9 mouse cellular contexts compared by ENCODE assay signal in genomic region chr3:89539740-89540370, GRCm38 (mm10). TPM values are rescaled to one million over a fixed set of nuclear protein-coding genes. Genes with fewer than 3 reads are reported as not detected.
A peak's percentile ranks its signal among the peaks of the same experiment; 100 is the strongest.
DNase-seq lines count a peak whose midpoint lies in the region; ATAC-seq and TF ChIP-seq lines count a peak whose summit lies in the region.
"Had no signal": no experiment of that assay in that cellular context is flagged by ENCODE, and none has a peak within 500 bp of the region (broad histone marks: within the 10 kb centered on the region; RNA-seq: fewer than 3 reads in every experiment).

No protein-coding gene starts in this region.

- no peaks in the 10 kb centered on the region for H3K9me3 ChIP-seq in forebrain, embryonic 13.5 days (replicated peaks)
- no peaks in the 10 kb centered on the region for H3K9me3 ChIP-seq in forebrain, embryonic 11.5 days (ENCODE audit: control insufficient read depth, low read length)
- H3K9me3 ChIP-seq in midbrain, embryonic 14.5 days (ENCODE audit: control insufficient read depth, low read length) = no peaks in the 10 kb centered on the region
- no peaks in the 10 kb centered on the region for H3K9me3 ChIP-seq in midbrain, embryonic 10.5 days (replicated peaks)

- H3K36me3 ChIP-seq in forebrain, embryonic 13.5 days (ENCODE audit: poor library complexity, severe bottlenecking) = no peaks in the 10 kb centered on the region
- no peaks in the 10 kb centered on the region for H3K36me3 ChIP-seq in forebrain, embryonic 11.5 days (ENCODE audit: control insufficient read depth, insufficient read depth, low read length)
- no peaks in the 10 kb centered on the region for H3K36me3 ChIP-seq in midbrain, embryonic 14.5 days (ENCODE audit: control insufficient read depth, insufficient read depth, low read length)
- no peaks in the 10 kb centered on the region for H3K36me3 ChIP-seq in midbrain, embryonic 10.5 days

- H3K9ac ChIP-seq in forebrain, embryonic 13.5 days = no peak overlapping the region
- no peak overlapping the region for H3K9ac ChIP-seq in forebrain, embryonic 11.5 days (ENCODE audit: low read length)
- no peak overlapping the region for H3K9ac ChIP-seq in midbrain, embryonic 14.5 days (replicated peaks; ENCODE audit: low read length)

- H3K4me2 ChIP-seq in forebrain, embryonic 13.5 days = no peak overlapping the region
- no peak overlapping the region for H3K4me2 ChIP-seq in forebrain, embryonic 11.5 days (ENCODE audit: low read depth, low read length, severe bottlenecking)
- H3K4me2 ChIP-seq in midbrain, embryonic 14.5 days (ENCODE audit: low read length) = no peak overlapping the region

- peak overlapping the region; percentile 86 for H3K27ac ChIP-seq in forebrain, embryonic 13.5 days
- H3K27ac ChIP-seq in forebrain, embryonic 11.5 days (ENCODE audit: low read depth, low read length) = no peak overlapping the region
- H3K27ac ChIP-seq in midbrain, embryonic 14.5 days (replicated peaks; ENCODE audit: low read depth, low read length) = 0 out of 2 replicates have a peak overlapping the region, but pooled peaks have one; percentile 5
- H3K27ac ChIP-seq in midbrain, embryonic 10.5 days (replicated peaks) = no peak overlapping the region
- no peak overlapping the region for H3K27ac ChIP-seq in gastrocnemius, adult 2 months

- peaks cover 31% of the 10 kb centered on the region for H3K4me1 ChIP-seq in forebrain, embryonic 13.5 days
- no peaks in the 10 kb centered on the region for H3K4me1 ChIP-seq in forebrain, embryonic 11.5 days (replicated peaks; ENCODE audit: control insufficient read depth, insufficient read depth, low read length)
- H3K4me1 ChIP-seq in midbrain, embryonic 14.5 days (ENCODE audit: control insufficient read depth, insufficient read depth, low read length) = peaks cover 5% of the 10 kb centered on the region
- no peaks in the 10 kb centered on the region for H3K4me1 ChIP-seq in midbrain, embryonic 10.5 days

- H3K27me3 ChIP-seq in forebrain, embryonic 13.5 days = no peaks in the 10 kb centered on the region
- no peaks in the 10 kb centered on the region for H3K27me3 ChIP-seq in forebrain, embryonic 11.5 days (ENCODE audit: control insufficient read depth, insufficient read depth, low read length)
- no peaks in the 10 kb centered on the region for H3K27me3 ChIP-seq in midbrain, embryonic 14.5 days (ENCODE audit: control insufficient read depth, insufficient read depth, low read length)
- H3K27me3 ChIP-seq in midbrain, embryonic 10.5 days (ENCODE audit: low read depth, poor library complexity, severe bottlenecking) = no peaks in the 10 kb centered on the region

- peak; percentile 90 for ATAC-seq in forebrain, embryonic 13.5 days
- ATAC-seq in forebrain, embryonic 11.5 days (replicated peaks; ENCODE audit: low FRiP score) = no peak
- ATAC-seq in midbrain, embryonic 14.5 days (ENCODE audit: low FRiP score, low TSS enrichment) = peak; percentile 37; the same call in 1 of the 2 replicates
- ATAC-seq in common myeloid progenitor, adult 5-6 weeks (replicated peaks; ENCODE audit: low read depth, poor library complexity, severe bottlenecking) = 0 out of 2 replicates have a peak, but pooled peaks have one; percentile 8

- H3K4me3 ChIP-seq in forebrain, embryonic 13.5 days = no peak overlapping the region
- H3K4me3 ChIP-seq in forebrain, embryonic 11.5 days (ENCODE audit: low read depth, low read length) = no peak overlapping the region
- no peak overlapping the region for H3K4me3 ChIP-seq in midbrain, embryonic 14.5 days (replicated peaks; ENCODE audit: low read depth, low read length)
- no peak overlapping the region for H3K4me3 ChIP-seq in midbrain, embryonic 10.5 days
- no peak overlapping the region for H3K4me3 ChIP-seq in gastrocnemius, adult 2 months

- TF ChIP-seq CTCF in gastrocnemius, adult 2 months (IDR thresholded peaks at IDR 0.05) = no peak

- no peak for DNase-seq in forebrain, embryonic 11.5 days (ENCODE audit: low spot score)
- peak; percentile 45 for DNase-seq in midbrain, embryonic 14.5 days
- no peak for DNase-seq in midbrain, embryonic 10.5 days (ENCODE audit: low spot score)
- peak; percentile 91 for DNase-seq in layer of hippocampus, postnatal 14 days (ENCODE audit: low spot score in 2 of 2)
- no peak for DNase-seq in liver
- DNase-seq in gastrocnemius, adult 2 months = no peak

- 64% methylated on average over 9 of the region's 9 CpGs for WGBS in forebrain, embryonic 13.5 days
- 85% methylated on average over 9 of the region's 9 CpGs for WGBS in forebrain, embryonic 11.5 days
- 64% methylated on average over 9 of the region's 9 CpGs for WGBS in midbrain, embryonic 14.5 days
- 82% methylated on average over 9 of the region's 9 CpGs for WGBS in midbrain, embryonic 10.5 days

- intact Hi-C loops in gastrocnemius, adult 2 months (cut with DNase I) = no loop called here

RNA-seq across cellular contexts. Expression of gene Kcnn3, which starts 19.9 kb away (rescaled TPM):
- 3.5 and 4.3 TPM in 2 replicates for polyA plus RNA-seq in forebrain, embryonic 13.5 days (2015; fragmentation: Nextera tagmentation; extraction: Ambion mirVana)
- 1.3 and 1.8 TPM in 2 replicates for polyA plus RNA-seq in forebrain, embryonic 11.5 days (2014; fragmentation: Nextera tagmentation; extraction: Ambion mirVana)
- polyA plus RNA-seq in midbrain, embryonic 14.5 days (2014; fragmentation: Nextera tagmentation; extraction: Ambion mirVana) = 5.3 and 6.4 TPM in 2 replicates
- 0.68 and 1.1 TPM in 2 replicates for polyA plus RNA-seq in midbrain, embryonic 10.5 days (2016; fragmentation: Nextera tagmentation; extraction: Ambion mirVana)
- not detected in 2 replicates for total RNA-seq in common myeloid progenitor, adult 5-6 weeks (2017)
- total RNA-seq in layer of hippocampus, postnatal 14 days (2021) = 10 to 100 TPM; 25.5 to 26.6 TPM
- 1 to 10 TPM; 1.4 to 4.1 TPM for total RNA-seq in gastrocnemius, adult 2 months (2021)
- total RNA-seq: neutrophil, adult 5-6 weeks had no signal

Comparison
In these comparisons a context has a peak if more than half of its experiments do, and no peak if none do; other contexts are left out.
1. H3K27ac ChIP-seq: peak in forebrain, embryonic 13.5 days (single experiment) and midbrain, embryonic 14.5 days (single experiment); none in forebrain, embryonic 11.5 days (single experiment), midbrain, embryonic 10.5 days (single experiment) and gastrocnemius, adult 2 months (single experiment).
2. DNase-seq: peak in midbrain, embryonic 14.5 days (single experiment) and layer of hippocampus, postnatal 14 days (2 of 2); none in forebrain, embryonic 11.5 days (single experiment), midbrain, embryonic 10.5 days (single experiment), liver (single experiment) and gastrocnemius, adult 2 months (single experiment).